7 mouse cellular contexts compared by ENCODE assay signal in the genomic region with DNA sequence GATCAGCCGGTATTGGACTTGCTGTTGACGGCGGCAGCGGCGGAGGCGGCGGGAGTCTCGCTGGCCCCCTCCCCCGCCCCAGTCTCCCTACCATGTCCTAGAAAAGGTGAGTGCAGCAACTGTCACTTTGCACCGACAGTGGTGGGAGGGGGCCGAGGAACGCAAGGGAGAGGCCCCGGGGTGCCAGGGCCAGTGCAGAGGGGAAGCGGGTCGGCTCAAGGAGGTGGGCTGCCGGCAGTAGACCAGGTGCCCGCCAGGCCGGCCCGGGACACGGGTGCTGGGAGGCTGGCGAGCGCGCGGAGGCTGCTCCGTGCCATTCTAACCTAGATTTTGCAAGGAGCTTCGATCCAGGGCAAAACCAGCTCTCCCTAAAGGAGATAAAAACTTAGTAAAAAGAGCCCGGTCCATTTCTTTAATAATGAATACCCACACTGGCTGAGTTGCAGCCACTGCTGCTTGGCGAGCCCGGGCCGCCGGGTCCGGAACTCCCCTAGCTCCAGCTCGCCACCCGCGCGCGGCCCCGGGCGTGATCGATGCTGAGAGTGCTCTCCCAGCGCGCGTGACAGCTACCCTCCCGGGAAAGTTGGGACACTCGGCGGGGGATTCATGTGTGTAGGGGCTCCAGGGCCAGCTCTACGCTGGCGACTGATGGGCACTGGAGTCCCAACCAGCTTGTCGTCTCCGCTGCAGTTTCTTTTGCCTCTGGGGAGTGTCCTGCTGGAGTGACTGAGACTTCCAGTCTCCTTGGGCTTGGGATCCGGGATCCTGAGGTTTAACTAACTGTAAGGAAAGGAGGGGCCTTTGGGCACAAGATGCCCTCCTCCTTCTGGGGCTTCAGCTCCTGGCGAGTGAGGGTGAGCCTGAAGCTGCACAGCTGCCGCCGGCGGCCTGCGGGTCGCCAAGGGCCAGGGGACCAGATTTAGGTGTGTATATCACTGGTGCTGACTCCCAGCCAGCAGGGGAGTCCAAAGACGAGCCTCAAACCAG. TPM values are rescaled to one million over a fixed set of nuclear protein-coding genes. Genes with fewer than 3 reads are reported as not detected.
DNase-seq lines count a peak whose midpoint lies in the region; ATAC-seq and TF ChIP-seq lines count a peak whose summit lies in the region.

No protein-coding gene starts in this region.

- WGBS in hindbrain, embryonic 15.5 days, result under 1% methylated on average over 58 of the region's 58 CpGs
- WGBS in small intestine, adult 2 months, result 1% methylated on average over 58 of the region's 58 CpGs

- peaks cover 24% of the 10 kb centered on the region for H3K4me1 ChIP-seq in hindbrain, embryonic 15.5 days (replicated peaks)
- no peaks in the 10 kb centered on the region; the same call in 1 of the 2 replicates for H3K4me1 ChIP-seq in small intestine, adult 2 months (ENCODE audit: control insufficient read depth, insufficient read depth, insufficient read length, low read length)

- DNase-seq in adrenal gland, adult 18-20 months (ENCODE audit: low spot score in 2 of 2), result peak; percentile 64 to 70
- DNase-seq in cerebellum, adult 9-11 months, result peak; percentile 70
- peak; percentile 74 for DNase-seq in gastrocnemius, adult 2 months
- peak; percentile 49 to 59 for DNase-seq in layer of hippocampus, postnatal 25 days (ENCODE audit: extremely low spot score in 1 of 2, low spot score in 1 of 2)
- peak; percentile 56 for DNase-seq in lung, postnatal 36 days

- peak overlapping the region; percentile 94 for H3K27ac ChIP-seq in gastrocnemius, adult 2 months
- no peak overlapping the region for H3K27ac ChIP-seq in hindbrain, embryonic 15.5 days (replicated peaks)
- H3K27ac ChIP-seq in small intestine, adult 2 months (ENCODE audit: insufficient read depth, low read depth, low read length), result peak overlapping the region; percentile 86

- intact Hi-C loops in gastrocnemius, adult 2 months (cut with DNase I), result loop anchor here (5.0 kb wide), 3 partner anchors 72 to 232 kb away; no protein-coding TSS in a partner anchor

- H3K36me3 ChIP-seq in hindbrain, embryonic 15.5 days, result no peaks in the 10 kb centered on the region
- H3K36me3 ChIP-seq in small intestine, adult 2 months (ENCODE audit: control insufficient read depth, insufficient read depth, low read length), result no peaks in the 10 kb centered on the region

- 0 out of 2 replicates have a peak, but pooled peaks have one; percentile 34 for TF ChIP-seq POLR2A in small intestine, adult 2 months (IDR thresholded peaks at IDR 0.05; ENCODE audit: low read depth, low read length)

- H3K4me3 ChIP-seq in gastrocnemius, adult 2 months, result peak overlapping the region; percentile 79
- peak overlapping the region; percentile 58 for H3K4me3 ChIP-seq in hindbrain, embryonic 15.5 days
- H3K4me3 ChIP-seq in small intestine, adult 2 months (ENCODE audit: low read depth, low read length), result peak overlapping the region; percentile 84

- no peak for TF ChIP-seq CTCF in gastrocnemius, adult 2 months (IDR thresholded peaks at IDR 0.05)
- no peak for TF ChIP-seq CTCF in small intestine, adult 2 months (IDR thresholded peaks at IDR 0.05; ENCODE audit: extremely low read depth, insufficient read length, insufficient replicate concordance, low read depth, low read length)

- no peak for ATAC-seq in hindbrain, embryonic 15.5 days (ENCODE audit: low FRiP score, low read depth)

- H3K27me3 ChIP-seq in hindbrain, embryonic 15.5 days, result peaks cover 9% of the 10 kb centered on the region; the same call in 1 of the 2 replicates
- no peaks in the 10 kb centered on the region for H3K27me3 ChIP-seq in small intestine, adult 2 months (ENCODE audit: control insufficient read depth, insufficient read depth, low read length)

- H3K9ac ChIP-seq in hindbrain, embryonic 15.5 days, result peak overlapping the region; percentile 62

- H3K9me3 ChIP-seq in hindbrain, embryonic 15.5 days, result no peaks in the 10 kb centered on the region

- H3K4me2 ChIP-seq in hindbrain, embryonic 15.5 days, result peak overlapping the region; percentile 99

RNA-seq across cellular contexts. Expression of a gene that starts 1.2 kb away (rescaled TPM):
- 10 to 100 TPM in 1 of 2 experiments, 1 to 10 TPM in 1; 9.3 to 10.0 TPM for total RNA-seq in adrenal gland, adult 18-20 months (2021)
- 10 to 100 TPM in 1 of 2 experiments, 1 to 10 TPM in 1; 6.2 to 17.0 TPM for total RNA-seq in gastrocnemius, adult 2 months (2021)
- polyA plus RNA-seq in hindbrain, embryonic 15.5 days (2015; fragmentation: Nextera tagmentation; extraction: Ambion mirVana), result 6.3 and 7.3 TPM in 2 replicates
- total RNA-seq in layer of hippocampus, postnatal 25 days (2021), result 100 to 1,000 TPM; 133 to 181 TPM
- polyA plus RNA-seq in small intestine, adult 2 months (2012; rRNA removed), result 5.9 and 12.0 TPM in 2 replicates

Comparison
In these comparisons a context has a peak if more than half of its experiments do, and no peak if none do; other contexts are left out.
1. RNA of a gene that starts 1.2 kb away (total RNA-seq): 133 to 181 TPM in layer of hippocampus, postnatal 25 days; 6.2 to 17.0 TPM in gastrocnemius, adult 2 months and 9.3 to 10.0 TPM in adrenal gland, adult 18-20 months; every median in the first group is over 4 times any median in the second.
2. Peak in every context shown above with its lines, with median percentiles within 50 percentile points of each other: DNase-seq and H3K4me3 ChIP-seq.